Mouse (Mus musculus) forebrain, embryonic 12.5 days (tissue): Measurements from ENCODE around the gene Gm7029. TPM values are rescaled to one million over a fixed set of nuclear protein-coding genes. Genes with fewer than 3 reads are reported as not detected.
A peak's percentile ranks its signal among the peaks of the same experiment; 100 is the strongest.

Experiments used
- ATAC-seq: fragments of 200-750 bp; cut with Nextera tagmentation; 2 replicates; pipeline ENCODE4 v1.8.0; 2017; ENCODE audit warnings: moderate TSS enrichment; ENCODE audit not compliant: low FRiP score
- H3K27ac ChIP-seq: fragments of 300-500 bp; sonication (generic); 2 replicates; pipeline ENCODE4 v1.5.1; 2016; ENCODE audit warnings: mild to moderate bottlenecking
- H3K27me3 ChIP-seq: fragments of 300-500 bp; sonication (generic); 2 replicates; pipeline ENCODE4 v1.6.1; 2016; ENCODE audit warnings: mild to moderate bottlenecking
- H3K36me3 ChIP-seq: fragments of 300-500 bp; sonication (generic); replicated peaks from 2 replicates; pipeline ENCODE4 v1.6.1; 2016; ENCODE audit warnings: mild to moderate bottlenecking
- H3K4me1 ChIP-seq: fragments of 300-500 bp; sonication (generic); 2 replicates; pipeline ENCODE4 v1.6.1; 2016
- H3K4me2 ChIP-seq: fragments of 300-500 bp; sonication (generic); 2 replicates; pipeline ENCODE4 v1.6.1; 2016; ENCODE audit warnings: mild to moderate bottlenecking, moderate library complexity
- H3K4me3 ChIP-seq: fragments of 300-500 bp; sonication (generic); replicated peaks from 2 replicates; pipeline ENCODE4 v1.5.1; 2016; ENCODE audit warnings: mild to moderate bottlenecking
- H3K9ac ChIP-seq: fragments of 300-500 bp; sonication (generic); 2 replicates; pipeline ENCODE4 v1.6.1; 2016; ENCODE audit warnings: mild to moderate bottlenecking
- H3K9me3 ChIP-seq: fragments of 300-500 bp; sonication (generic); 2 replicates; pipeline ENCODE4 v1.6.1; 2016
- WGBS: fragments of 180-500 bp; shearing (Covaris S2); methylation state at CpG from one replicate; pipeline ENCODE4 v1.1.7; 2016; 5-methylcytosine and 5-hydroxymethylcytosine counted together
- polyA plus RNA-seq: library from polyadenylated mRNA; unstranded; fragments of >200 nt; fragmentation: Nextera tagmentation; extraction: Ambion mirVana; gene quantifications from 2 replicates; pipeline ENCODE4 v1.2.1, GENCODE M21; 2016

The Gm7029 gene
- polyA plus RNA-seq, 1 experiment from 2014 or later, result not detected

DNA sequence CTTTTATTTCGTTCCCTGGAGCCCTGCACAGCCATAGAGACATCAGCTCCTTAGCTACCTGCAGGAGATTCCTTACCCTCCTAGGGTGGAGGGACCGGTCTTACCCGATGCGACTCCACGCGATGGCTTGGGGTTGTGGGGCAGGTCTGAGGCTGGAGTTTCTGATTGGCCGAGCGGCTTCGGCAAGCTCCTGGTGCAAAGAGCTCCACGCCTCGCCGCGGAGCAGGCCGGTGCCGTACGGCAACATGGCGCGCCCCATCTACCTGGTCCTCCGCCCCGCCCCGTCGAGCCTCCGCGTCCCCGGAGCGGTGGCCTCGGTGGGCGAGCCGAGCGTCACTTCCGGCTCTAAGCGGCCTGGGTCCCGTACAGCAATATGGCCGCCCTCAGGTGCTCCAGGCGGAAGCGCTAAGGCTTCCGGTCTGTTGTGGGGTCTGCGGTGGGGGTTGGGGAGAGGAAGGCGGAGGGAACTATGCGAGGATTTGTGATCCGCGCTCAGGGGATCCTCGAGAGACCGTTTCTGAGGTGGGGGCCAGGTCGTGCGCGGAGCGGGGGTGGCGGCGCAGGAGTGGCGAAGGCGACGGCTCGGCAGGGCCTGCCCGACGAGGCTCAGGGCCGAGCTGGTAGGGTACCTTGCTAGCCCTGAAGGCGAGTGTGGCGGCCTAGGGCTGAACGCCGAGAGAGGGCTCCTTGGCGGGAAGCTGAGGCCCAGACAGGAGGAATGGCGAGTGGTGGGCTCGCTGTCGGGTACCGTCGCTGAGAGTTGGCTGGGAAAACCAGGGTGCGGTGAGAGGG is 35.6 kb downstream of the Gm7029 start, which contains the start of gene Daxx:
TSS of gene Daxx (plus strand) at position 338 of the 792 bp plus-strand sequence.
- Histone ChIP-seq H3K27ac (peak within 1 kb of the TSS; percentile 91), H3K36me3 (peaks cover 32% of the 10 kb centered on the region), H3K4me3 (peak within 1 kb of the TSS; percentile 84), H3K4me2 (peak within 1 kb of the TSS; percentile 99), H3K9ac (peak within 1 kb of the TSS; percentile 87), H3K4me1 (peaks cover 29% of the 10 kb centered on the region), H3K27me3 (no peaks in the 10 kb centered on the region), H3K9me3 (no peaks in the 10 kb centered on the region)
- under 1% methylated on average over 68 of the region's 68 CpGs for WGBS
- ATAC-seq, result peak; percentile 97

DNA sequence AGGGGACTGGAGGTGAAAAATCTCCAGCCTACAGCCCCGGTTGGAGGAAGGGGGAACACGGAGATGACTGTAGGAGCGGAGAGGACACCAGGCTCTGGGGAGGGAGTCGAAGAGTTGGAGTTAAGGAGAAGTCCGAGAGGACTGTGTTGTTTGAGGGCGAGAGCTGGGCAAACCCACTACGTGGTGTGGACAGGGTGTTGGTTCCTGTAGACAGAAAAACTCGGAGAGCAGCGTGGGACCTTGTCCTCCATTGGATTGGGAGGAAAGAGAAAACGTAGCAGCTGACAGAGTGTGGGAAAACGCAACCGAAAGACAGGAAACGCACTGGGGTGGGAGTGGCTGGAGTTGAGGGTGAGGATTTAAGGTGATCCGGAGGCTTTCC is 36.2 kb downstream of the Gm7029 start:
- peak overlapping the region; percentile 84 for H3K4me3 ChIP-seq
- H3K27me3 ChIP-seq, result no peaks in the 10 kb centered on the region
- no peak; the same call in 1 of the 2 replicates for ATAC-seq
- WGBS, result under 1% methylated on average over 14 of the region's 14 CpGs
- H3K9me3 ChIP-seq, result no peaks in the 10 kb centered on the region
- peak overlapping the region; percentile 87 for H3K9ac ChIP-seq
- peak overlapping the region; percentile 91 for H3K27ac ChIP-seq
- H3K36me3 ChIP-seq, result peaks cover 38% of the 10 kb centered on the region
- peak overlapping the region; percentile 99 for H3K4me2 ChIP-seq
- H3K4me1 ChIP-seq, result peaks cover 34% of the 10 kb centered on the region

DNA sequence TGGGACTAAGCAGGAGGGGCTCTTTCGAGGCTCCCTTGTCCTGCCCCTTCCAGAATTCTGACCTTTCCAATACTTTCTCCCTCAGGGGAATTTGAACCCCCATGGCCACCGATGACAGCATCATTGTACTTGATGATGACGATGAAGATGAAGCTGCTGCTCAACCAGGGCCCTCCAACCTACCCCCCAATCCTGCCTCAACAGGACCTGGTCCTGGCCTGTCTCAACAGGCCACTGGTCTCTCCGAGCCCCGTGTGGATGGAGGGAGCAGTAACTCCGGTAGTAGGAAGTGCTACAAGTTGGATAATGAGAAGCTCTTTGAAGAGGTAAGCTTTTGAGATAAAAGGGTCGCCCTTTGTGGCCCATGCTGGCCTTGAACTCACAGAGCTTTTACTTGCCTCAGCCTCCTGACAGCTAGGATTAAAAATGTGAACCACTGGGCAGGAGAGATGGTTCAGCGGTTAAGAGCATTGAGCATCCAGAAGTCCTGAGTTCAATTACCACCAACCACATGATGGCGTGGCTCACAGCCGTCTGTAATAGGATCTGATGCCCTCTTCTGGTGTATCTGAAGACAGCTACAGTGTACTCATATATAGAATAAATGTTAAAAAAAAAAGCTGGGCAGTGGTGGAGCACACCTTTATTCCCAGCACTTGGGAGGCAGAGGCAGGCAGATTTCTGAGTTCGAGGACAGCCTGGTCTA is 36.9 kb downstream of the Gm7029 start:
- Histone ChIP-seq H3K9ac (peak overlapping the region; percentile 87), H3K9me3 (no peaks in the 10 kb centered on the region), H3K4me2 (peak overlapping the region; percentile 99), H3K27me3 (no peaks in the 10 kb centered on the region), H3K36me3 (peaks cover 41% of the 10 kb centered on the region), H3K27ac (peak overlapping the region; percentile 91; the same call in 1 of the 2 replicates), H3K4me1 (peaks cover 41% of the 10 kb centered on the region), H3K4me3 (peak overlapping the region; percentile 84)
- no peak for ATAC-seq
- 57% methylated on average over 11 of the region's 11 CpGs for WGBS

DNA sequence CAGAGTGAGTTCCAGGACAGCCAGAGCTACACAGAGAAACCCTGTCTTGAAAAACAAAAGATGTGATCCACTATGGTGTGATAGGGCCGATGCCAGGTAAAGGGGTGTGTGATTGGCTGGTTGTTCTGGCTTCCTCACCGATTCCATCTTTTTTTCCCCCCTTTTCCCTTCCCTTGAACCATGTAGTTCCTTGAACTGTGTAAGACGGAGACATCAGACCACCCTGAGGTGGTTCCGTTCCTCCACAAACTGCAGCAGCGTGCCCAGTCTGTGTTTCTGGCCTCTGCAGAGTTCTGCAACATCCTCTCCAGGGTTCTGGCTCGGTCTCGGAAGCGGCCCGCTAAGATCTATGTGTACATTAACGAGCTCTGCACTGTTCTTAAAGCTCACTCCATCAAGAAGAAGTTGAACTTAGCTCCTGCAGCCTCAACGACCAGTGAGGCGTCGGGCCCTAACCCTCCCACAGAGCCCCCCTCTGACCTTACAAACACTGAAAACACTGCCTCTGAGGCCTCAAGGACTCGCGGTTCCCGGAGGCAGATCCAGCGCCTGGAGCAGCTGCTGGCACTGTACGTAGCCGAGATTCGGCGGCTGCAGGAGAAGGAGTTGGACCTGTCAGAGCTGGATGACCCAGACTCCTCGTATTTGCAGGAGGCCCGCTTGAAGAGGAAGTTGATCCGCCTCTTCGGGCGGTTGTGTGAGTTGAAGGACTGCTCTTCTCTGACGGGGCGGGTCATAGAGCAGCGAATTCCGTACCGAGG is 37.6 kb downstream of the Gm7029 start:
- Histone ChIP-seq H3K27ac (no peak overlapping the region), H3K4me3 (peak overlapping the region; percentile 84; the same call in 1 of the 2 replicates), H3K36me3 (peaks cover 41% of the 10 kb centered on the region), H3K27me3 (no peaks in the 10 kb centered on the region), H3K4me2 (no peak overlapping the region), H3K4me1 (peaks cover 42% of the 10 kb centered on the region), H3K9ac (no peak overlapping the region), H3K9me3 (no peaks in the 10 kb centered on the region)
- WGBS, result 93% methylated on average over 31 of the region's 31 CpGs
- ATAC-seq, result no peak

DNA sequence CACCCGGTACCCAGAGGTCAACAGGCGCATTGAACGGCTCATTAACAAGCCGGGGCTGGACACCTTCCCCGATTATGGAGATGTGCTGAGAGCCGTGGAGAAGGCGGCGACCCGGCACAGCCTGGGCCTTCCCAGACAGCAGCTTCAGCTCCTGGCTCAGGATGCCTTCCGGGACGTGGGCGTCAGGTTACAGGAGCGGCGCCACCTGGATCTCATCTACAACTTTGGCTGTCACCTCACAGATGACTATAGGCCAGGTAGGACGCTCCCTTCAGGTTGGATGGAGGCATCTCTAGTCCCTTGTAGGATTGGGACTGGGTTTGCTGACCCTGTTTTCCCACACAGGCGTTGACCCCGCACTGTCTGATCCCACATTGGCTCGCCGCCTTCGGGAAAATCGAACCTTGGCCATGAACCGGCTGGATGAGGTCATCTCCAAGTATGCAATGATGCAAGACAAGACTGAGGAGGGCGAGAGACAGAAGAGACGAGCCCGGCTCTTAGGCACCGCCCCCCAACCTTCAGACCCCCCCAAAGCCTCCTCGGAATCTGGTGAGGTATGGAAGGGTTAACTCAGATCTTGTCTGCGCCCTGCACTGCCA is 38.3 kb downstream of the Gm7029 start:
- Histone ChIP-seq H3K4me3 (no peak overlapping the region), H3K4me1 (peaks cover 48% of the 10 kb centered on the region), H3K4me2 (no peak overlapping the region)

DNA sequence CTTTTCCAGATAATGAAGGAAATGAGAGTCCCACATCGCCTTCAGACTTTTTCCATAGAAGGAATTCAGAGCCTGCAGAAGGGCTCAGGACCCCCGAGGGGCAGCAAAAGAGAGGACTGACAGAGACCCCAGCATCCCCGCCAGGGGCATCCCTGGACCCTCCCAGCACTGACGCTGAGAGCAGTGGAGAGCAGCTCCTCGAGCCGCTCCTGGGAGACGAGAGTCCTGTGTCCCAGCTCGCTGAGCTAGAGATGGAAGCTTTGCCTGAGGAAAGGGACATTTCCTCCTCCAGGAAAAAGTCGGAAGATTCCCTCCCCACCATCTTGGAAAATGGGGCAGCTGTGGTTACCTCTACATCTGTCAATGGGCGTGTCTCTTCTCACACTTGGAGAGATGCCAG is 39.6 kb downstream of the Gm7029 start:
- Histone ChIP-seq H3K27me3 (peaks cover under 1% of the 10 kb centered on the region; the same call in 1 of the 2 replicates), H3K27ac (no peak overlapping the region), H3K9ac (no peak overlapping the region), H3K4me1 (peaks cover 50% of the 10 kb centered on the region), H3K4me3 (no peak overlapping the region), H3K36me3 (peaks cover 54% of the 10 kb centered on the region), H3K4me2 (no peak overlapping the region), H3K9me3 (no peaks in the 10 kb centered on the region)
- WGBS, result 91% methylated on average over 10 of the region's 10 CpGs
- no peak for ATAC-seq

More for the DNA sequence above, 38.3 kb downstream of the Gm7029 start:
- 91% methylated on average over 28 of the region's 28 CpGs for WGBS
- Histone ChIP-seq H3K9me3 (no peaks in the 10 kb centered on the region), H3K27me3 (no peaks in the 10 kb centered on the region), H3K27ac (no peak overlapping the region), H3K9ac (no peak overlapping the region), H3K36me3 (peaks cover 41% of the 10 kb centered on the region)
- no peak for ATAC-seq

DNA sequence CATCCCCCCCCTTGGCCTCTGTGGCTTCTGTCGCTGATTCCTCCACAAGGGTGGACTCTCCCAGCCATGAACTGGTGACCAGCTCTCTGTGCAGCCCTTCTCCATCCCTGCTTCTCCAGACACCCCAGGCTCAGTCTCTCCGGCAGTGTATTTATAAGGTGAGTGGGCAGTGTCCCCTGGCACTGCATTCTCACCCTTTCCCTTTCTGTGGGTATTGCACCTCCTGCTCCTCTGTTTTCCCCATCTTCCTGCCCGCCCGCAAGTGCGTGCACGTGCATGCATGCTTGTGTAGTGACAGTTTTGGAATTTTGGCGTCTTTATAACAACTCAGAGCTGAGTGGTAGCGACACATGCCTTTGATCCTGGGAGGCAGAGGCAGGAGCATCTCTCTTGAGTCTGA is 40.3 kb downstream of the Gm7029 start:
- Histone ChIP-seq H3K27ac (no peak overlapping the region), H3K9ac (no peak overlapping the region), H3K9me3 (no peaks in the 10 kb centered on the region), H3K4me3 (no peak overlapping the region), H3K36me3 (peaks cover 56% of the 10 kb centered on the region), H3K4me2 (no peak overlapping the region), H3K27me3 (peaks cover 7% of the 10 kb centered on the region; the same call in 1 of the 2 replicates), H3K4me1 (peaks cover 53% of the 10 kb centered on the region)
- 96% methylated on average over 8 of the region's 8 CpGs for whole genome bisulfite sequencing
- no peak for ATAC-seq

DNA sequence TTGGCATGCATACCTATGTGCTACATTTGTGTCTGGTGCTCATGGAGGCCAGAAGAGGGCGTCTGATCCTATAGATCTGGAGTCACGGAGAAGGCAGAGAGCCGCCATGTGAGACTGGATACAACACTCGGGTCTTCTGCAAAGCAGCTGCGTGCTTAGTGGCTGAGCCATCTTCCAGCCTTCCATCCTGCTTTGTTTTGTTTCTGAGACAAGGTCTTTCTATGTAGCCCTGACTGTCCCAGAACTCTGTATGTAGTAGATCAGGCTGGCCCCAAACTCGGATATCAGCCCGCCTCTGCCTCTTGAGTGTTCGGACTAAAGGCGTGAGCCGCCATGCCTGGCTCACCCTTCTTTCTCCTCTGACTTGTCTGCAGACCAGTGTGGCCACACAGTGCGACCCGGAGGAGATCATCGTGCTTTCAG is 41.3 kb downstream of the Gm7029 start:
- H3K9me3 ChIP-seq, result no peaks in the 10 kb centered on the region
- ATAC-seq, result no peak
- peaks cover 62% of the 10 kb centered on the region for H3K4me1 ChIP-seq
- peaks cover 56% of the 10 kb centered on the region for H3K36me3 ChIP-seq
- WGBS, result 74% methylated on average over 13 of the region's 13 CpGs
- H3K4me2 ChIP-seq, result peak overlapping the region; percentile 65
- H3K27ac ChIP-seq, result peak overlapping the region; percentile 36; the same call in 1 of the 2 replicates
- peaks cover 7% of the 10 kb centered on the region; the same call in 1 of the 2 replicates for H3K27me3 ChIP-seq
- peak overlapping the region; percentile 10; the same call in 1 of the 2 replicates for H3K4me3 ChIP-seq
- no peak overlapping the region; the same call in 1 of the 2 replicates for H3K9ac ChIP-seq

DNA sequence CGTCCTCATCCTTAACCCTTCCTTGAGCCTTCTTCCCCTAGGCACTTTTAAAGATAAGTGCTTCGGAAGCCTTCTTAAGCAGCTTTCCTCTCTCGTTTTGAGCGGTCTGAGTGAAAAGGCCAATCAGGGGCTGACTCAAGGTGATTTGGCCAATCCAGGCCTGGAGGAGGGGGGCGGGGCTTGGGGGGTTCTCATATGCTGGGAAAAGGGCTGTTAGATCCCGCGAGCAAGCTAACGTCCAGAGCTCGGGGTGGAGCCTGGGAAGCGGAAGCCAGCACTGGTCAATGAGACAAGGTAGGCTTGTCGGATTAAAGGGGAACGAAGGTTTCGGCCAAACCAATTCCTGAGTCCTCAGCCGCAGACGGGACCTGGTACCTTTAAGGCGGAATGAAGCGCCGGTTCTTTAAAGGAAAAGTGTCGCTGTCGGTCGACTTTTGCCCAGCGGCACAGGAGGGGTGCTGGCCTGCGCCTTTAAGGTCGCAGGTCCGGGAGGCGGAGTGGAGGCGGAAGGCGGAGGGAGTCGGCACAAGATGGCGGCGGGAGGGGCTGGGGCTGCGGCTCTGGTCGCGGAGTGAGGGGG is 42.1 kb downstream of the Gm7029 start, which contains the start of the genes Tapbp and Zbtb22:
TSS of gene Tapbp (plus strand) at position 229 of the 580 bp plus-strand sequence.
TSS of gene Zbtb22 (plus strand) at position 234 of the 580 bp plus-strand sequence.
- Histone ChIP-seq H3K27ac (peak within 1 kb of the TSS; percentile 88), H3K27me3 (peaks cover 7% of the 10 kb centered on the region; the same call in 1 of the 2 replicates), H3K9ac (peak within 1 kb of the TSS; percentile 66), H3K4me1 (peaks cover 60% of the 10 kb centered on the region), H3K4me3 (peak within 1 kb of the TSS; percentile 65), H3K36me3 (peaks cover 56% of the 10 kb centered on the region), H3K9me3 (no peaks in the 10 kb centered on the region), H3K4me2 (peak within 1 kb of the TSS; percentile 65)
- WGBS, result under 1% methylated on average over 34 of the region's 34 CpGs
- ATAC-seq, result peak; percentile 91

DNA sequence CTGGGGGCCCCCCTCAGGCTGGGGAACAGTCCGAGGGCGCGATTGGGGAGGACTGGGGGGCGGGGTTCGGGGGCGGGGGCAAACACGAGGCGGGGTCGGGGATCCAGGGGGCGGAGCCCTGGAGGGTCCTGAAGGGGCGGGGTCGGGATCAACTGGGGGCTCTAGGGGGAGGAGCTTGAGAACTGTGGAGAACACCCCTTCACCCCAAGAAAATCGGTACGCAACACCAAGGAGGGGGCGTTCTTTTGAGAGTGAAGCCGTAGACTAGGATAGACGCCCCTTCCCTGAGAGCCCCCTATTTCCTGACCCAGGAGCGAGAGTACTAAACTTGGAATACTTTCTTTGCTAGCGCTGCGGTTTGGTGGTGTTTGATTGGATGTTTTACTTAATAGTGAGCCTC is 42.7 kb downstream of the Gm7029 start:
- peak overlapping the region; percentile 65 for H3K4me2 ChIP-seq
- peaks cover 60% of the 10 kb centered on the region for H3K4me1 ChIP-seq
- H3K9me3 ChIP-seq, result no peaks in the 10 kb centered on the region
- H3K27me3 ChIP-seq, result peaks cover 7% of the 10 kb centered on the region; the same call in 1 of the 2 replicates
- WGBS, result under 1% methylated on average over 15 of the region's 20 CpGs
- ATAC-seq, result peak; percentile 18
- H3K4me3 ChIP-seq, result peak overlapping the region; percentile 65
- H3K9ac ChIP-seq, result peak overlapping the region; percentile 66
- peak overlapping the region; percentile 88 for H3K27ac ChIP-seq
- peaks cover 52% of the 10 kb centered on the region for H3K36me3 ChIP-seq
